Mouse (Mus musculus) urinary bladder, postnatal 10 days (tissue): ENCODE data around the gene Mylip.
A peak's percentile ranks its signal among the peaks of the same experiment; 100 is the strongest.

Source experiments
- DNase-seq: peaks from one replicate; pipeline ENCODE4 v3.0.0; 2022; ENCODE audit warnings: low spot score

The Mylip gene

GRCm38 (mm10) chr13:45389448-45390311, at the start of gene Mylip:
Gene Mylip, plus strand, starts transcription at chr13:45389742.
- DNase-seq = peak; percentile 98

GRCm38 (mm10) chr13:45341991-45342390, 47.6 kb upstream of the Mylip start:
- DNase-seq = no peak

- no peak for DNase-seq
Measured at GRCm38 (mm10) chr13:45343541-45343940, 46.0 kb upstream of the Mylip start.

GRCm38 (mm10) chr13:45343966-45344365, 45.6 kb upstream of the Mylip start:
- no peak for DNase-seq

- DNase-seq = no peak
Measured at GRCm38 (mm10) chr13:45345471-45346159, 43.9 kb upstream of the Mylip start.

- no peak for DNase-seq
Measured at GRCm38 (mm10) chr13:45351483-45351882, 38.1 kb upstream of the Mylip start.

GRCm38 (mm10) chr13:45354824-45355223, 34.7 kb upstream of the Mylip start:
- no peak for DNase-seq

- no peak for DNase-seq
Measured at GRCm38 (mm10) chr13:45358208-45358607, 31.3 kb upstream of the Mylip start.

GRCm38 (mm10) chr13:45358676-45359323, 30.7 kb upstream of the Mylip start:
- DNase-seq = no peak

- DNase-seq = no peak
Measured at GRCm38 (mm10) chr13:45365788-45366187, 23.8 kb upstream of the Mylip start.

- no peak for DNase-seq
Measured at GRCm38 (mm10) chr13:45371673-45372072, 17.9 kb upstream of the Mylip start.

GRCm38 (mm10) chr13:45372456-45372855, 17.1 kb upstream of the Mylip start:
- no peak for DNase-seq

GRCm38 (mm10) chr13:45374846-45375245, 14.7 kb upstream of the Mylip start:
- no peak for DNase-seq

GRCm38 (mm10) chr13:45382208-45382607, 7.3 kb upstream of the Mylip start:
- no peak for DNase-seq

- no peak for DNase-seq
Measured at GRCm38 (mm10) chr13:45384636-45385035, 4.9 kb upstream of the Mylip start.

- DNase-seq = no peak
Measured at GRCm38 (mm10) chr13:45385521-45385920, 4.0 kb upstream of the Mylip start.

GRCm38 (mm10) chr13:45386253-45386652, 3.3 kb upstream of the Mylip start:
- DNase-seq = no peak

GRCm38 (mm10) chr13:45387231-45387630, 2.3 kb upstream of the Mylip start:
- DNase-seq = no peak

GRCm38 (mm10) chr13:45388254-45388805, 1.2 kb upstream of the Mylip start:
- DNase-seq = no peak

- no peak for DNase-seq
Measured at GRCm38 (mm10) chr13:45388889-45389288, 653 bp upstream of the Mylip start.

- DNase-seq = no peak
Measured at GRCm38 (mm10) chr13:45390312-45390961, 895 bp downstream of the Mylip start.
